Mouse (Mus musculus): ENCODE measurements at regions not wholly inside any gene's neighbourhood (a gene's known extent, or its start where the extent isn't known, plus 50 kb on each side); places are given as distances from the start of the nearest gene placed in this dataset.

DNA sequence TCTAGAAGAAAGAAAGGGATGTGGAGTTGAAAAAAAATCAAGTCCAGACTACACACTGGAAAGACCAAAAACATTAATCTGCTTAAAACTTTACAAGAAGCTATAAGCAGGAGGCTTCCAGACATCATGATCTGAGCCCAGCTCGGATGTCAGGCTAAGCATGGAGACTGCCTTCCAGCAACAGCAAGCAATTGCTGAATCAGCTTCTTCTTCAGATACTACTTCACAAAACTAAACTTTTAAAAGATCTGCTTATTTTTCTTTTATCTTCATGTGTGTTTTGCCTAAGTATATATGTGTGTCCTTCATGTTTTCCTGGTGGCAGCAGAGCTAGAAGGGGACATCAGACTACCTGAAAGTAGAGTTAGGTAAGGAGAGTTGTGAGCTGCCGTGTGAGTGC, 266.6 kb upstream of the 4930412O13Rik start:
- no peaks in the 10 kb centered on the region for H3K36me3 ChIP-seq
- WGBS: 91% methylated on average over 2 of the region's 2 CpGs
- no peak overlapping the region for H3K4me2 ChIP-seq (replicated peaks)
- no peaks in the 10 kb centered on the region for H3K27me3 ChIP-seq
- no peaks in the 10 kb centered on the region for H3K9me3 ChIP-seq
- no peak for ATAC-seq (replicated peaks)
- H3K27ac ChIP-seq (replicated peaks): no peak overlapping the region
- H3K9ac ChIP-seq (replicated peaks): no peak overlapping the region
- H3K4me1 ChIP-seq: no peaks in the 10 kb centered on the region
- H3K4me3 ChIP-seq: no peak overlapping the region

DNA sequence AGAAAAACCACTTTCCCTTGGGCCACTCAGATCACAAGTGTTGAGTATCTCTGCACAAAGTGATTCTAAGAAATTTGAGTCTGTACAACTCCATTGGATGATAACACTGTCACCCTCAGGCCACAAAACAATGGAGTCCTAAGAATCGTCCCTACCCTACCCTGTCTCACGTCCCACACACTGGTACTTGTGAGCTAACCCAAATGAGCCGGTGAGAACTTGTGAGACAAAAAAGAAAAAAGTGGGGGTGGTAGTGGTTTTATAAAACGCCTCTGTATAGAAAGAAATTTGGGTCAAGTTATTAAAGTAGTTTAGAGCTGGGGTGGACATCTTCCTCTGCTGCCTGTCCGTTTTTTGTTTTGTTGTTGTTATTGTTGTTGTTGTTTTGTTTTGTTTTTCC, 264.8 kb upstream of the 4930412O13Rik start:
- Histone ChIP-seq H3K4me3 (no peak overlapping the region), H3K9ac (replicated peaks) (no peak overlapping the region), H3K4me2 (replicated peaks) (no peak overlapping the region), H3K9me3 (no peaks in the 10 kb centered on the region), H3K4me1 (peaks cover 10% of the 10 kb centered on the region), H3K36me3 (no peaks in the 10 kb centered on the region), H3K27ac (replicated peaks) (no peak overlapping the region), H3K27me3 (no peaks in the 10 kb centered on the region)
- no peak for ATAC-seq (replicated peaks)
- WGBS: 82% methylated on average over 5 of the region's 5 CpGs

DNA sequence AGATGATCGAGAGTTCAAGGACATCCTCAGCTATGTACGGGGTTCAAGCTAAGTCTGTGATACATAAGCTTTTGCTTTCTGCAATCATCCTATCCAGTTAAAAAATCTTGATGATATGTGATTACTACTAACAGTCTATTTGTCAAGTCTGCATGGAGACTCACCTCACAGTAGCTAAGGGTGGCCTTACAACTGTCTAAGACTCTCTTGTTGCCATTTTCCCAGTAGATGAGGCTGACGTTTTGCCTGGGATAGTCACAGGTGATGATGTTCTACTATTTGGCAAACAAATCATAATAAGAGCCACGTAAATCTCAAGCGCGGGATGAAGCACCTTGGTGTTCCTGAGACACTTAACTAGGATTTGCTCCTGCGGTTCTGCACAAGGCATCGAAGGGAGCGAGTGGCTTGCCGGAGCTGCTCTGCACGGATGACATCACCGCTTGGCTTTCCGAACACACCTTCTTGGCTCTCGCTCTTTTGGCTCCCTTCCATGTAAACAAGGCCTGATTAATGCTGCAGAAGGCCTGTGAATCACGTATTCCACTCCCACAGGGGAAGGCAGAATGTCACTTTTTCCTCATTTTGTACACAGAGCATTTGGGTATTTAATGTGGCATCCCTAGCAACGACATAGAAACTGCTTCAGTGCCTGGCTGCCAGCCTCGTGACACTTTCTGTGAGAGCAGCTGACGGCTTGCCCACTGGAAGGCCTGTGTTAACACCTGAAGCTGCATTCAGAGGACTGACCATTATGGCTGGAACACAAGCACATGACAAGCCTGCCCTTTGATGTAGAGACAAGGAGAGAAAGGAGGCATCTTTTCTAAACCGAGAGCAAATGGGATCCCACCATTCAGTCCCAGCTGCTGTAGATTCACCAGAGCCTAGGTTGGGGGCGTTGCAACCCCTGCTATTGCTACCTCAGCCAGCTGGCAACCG, 260.5 kb upstream of the 4930412O13Rik start:
- Histone ChIP-seq H3K27ac (replicated peaks) (0 out of 2 replicates have a peak overlapping the region, but pooled peaks have one; percentile 9), H3K27me3 (no peaks in the 10 kb centered on the region), H3K36me3 (no peaks in the 10 kb centered on the region), H3K9ac (replicated peaks) (no peak overlapping the region), H3K4me1 (peaks cover 13% of the 10 kb centered on the region), H3K9me3 (no peaks in the 10 kb centered on the region), H3K4me3 (no peak overlapping the region), H3K4me2 (replicated peaks) (peak overlapping the region; percentile 20)
- peak; percentile 94 for ATAC-seq (replicated peaks)
- WGBS: 47% methylated on average over 21 of the region's 21 CpGs

DNA sequence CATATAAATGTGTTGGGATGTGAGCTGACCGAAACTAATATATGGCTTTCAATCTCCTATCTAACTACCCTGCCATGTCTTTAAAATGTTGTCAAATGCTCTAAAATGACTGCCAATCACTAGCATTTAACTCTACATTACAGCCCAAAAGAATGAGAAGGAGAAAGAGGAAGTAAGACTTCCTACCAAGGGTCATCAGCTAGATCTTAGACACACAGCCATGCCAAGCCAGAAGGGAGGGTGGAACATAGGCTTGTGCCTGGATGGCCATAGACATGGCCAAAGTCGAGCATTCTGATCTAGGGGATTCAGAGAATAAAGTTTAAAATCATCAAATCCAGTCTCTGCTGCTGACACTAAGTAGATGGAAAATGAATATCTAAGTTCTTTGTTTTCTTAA, 257.4 kb upstream of the 4930412O13Rik start:
- Histone ChIP-seq H3K4me3 (no peak overlapping the region), H3K27me3 (no peaks in the 10 kb centered on the region), H3K36me3 (no peaks in the 10 kb centered on the region), H3K9ac (replicated peaks) (no peak overlapping the region), H3K4me1 (peaks cover 13% of the 10 kb centered on the region), H3K4me2 (replicated peaks) (no peak overlapping the region), H3K27ac (replicated peaks) (no peak overlapping the region), H3K9me3 (no peaks in the 10 kb centered on the region)
- no peak for ATAC-seq (replicated peaks)
- WGBS: 83% methylated on average over 2 of the region's 2 CpGs

DNA sequence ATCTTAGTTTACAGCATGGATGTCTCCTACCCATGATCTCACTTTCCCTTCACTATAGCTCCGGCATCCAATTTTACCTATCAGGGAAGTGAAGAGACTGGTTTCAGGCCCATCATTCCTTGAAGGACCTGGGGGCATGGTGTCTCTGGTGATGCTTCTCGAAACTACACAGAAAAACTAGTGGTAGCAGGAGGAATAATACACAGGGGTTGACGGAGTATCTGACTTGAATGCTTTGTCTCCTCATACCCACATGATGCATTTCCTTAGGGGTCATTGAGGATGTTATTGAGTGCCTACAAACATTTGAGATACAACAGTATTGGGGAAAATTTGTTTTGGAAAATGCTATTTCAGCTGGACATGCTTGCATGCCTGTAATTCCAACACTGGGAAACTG, 253.0 kb upstream of the 4930412O13Rik start:
- H3K27ac ChIP-seq (replicated peaks): no peak overlapping the region
- no peaks in the 10 kb centered on the region for H3K27me3 ChIP-seq
- H3K36me3 ChIP-seq: no peaks in the 10 kb centered on the region
- H3K9me3 ChIP-seq: no peaks in the 10 kb centered on the region
- H3K4me3 ChIP-seq: no peak overlapping the region
- H3K9ac ChIP-seq (replicated peaks): no peak overlapping the region
- no peak overlapping the region for H3K4me2 ChIP-seq (replicated peaks)
- no peak for ATAC-seq (replicated peaks)
- peaks cover 6% of the 10 kb centered on the region for H3K4me1 ChIP-seq
- WGBS: 94% methylated on average over 3 of the region's 3 CpGs

DNA sequence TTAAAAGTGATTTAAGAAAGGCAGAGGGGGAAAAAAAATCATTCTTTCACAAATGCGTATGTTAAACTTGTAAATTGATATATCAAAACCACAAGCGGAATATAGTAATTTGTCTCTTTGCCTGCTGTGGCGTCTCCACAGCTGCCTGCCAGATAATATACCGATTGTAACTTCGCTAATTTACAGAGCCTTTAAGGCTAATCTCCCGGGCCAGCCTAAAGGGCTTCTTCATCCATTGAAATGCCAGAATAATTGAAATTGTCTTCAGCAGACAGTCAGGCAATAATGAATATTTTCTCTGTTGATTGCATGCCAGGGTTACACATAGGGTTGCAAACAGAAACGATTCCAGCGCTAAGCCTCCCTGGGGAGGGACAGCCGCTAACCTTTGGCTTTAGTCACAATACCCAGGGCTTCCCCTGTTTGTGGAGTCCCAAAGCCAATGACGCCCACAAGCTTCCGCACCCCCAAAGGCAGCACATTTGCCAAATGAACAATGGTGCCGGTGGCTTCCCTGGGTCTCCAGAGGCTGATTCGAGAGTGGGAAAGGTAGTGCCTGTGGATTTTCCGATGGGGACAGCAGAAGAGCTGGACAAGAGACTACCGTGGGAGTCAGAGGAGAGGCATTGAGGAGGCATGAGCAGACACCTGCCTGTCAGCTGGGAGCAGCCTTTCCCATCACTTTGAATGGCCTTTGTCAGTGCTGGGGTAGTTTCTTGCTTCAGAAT, 248.2 kb upstream of the 4930412O13Rik start:
- H3K4me2 ChIP-seq (replicated peaks): peak overlapping the region; percentile 35
- 8% methylated on average over 15 of the region's 15 CpGs for WGBS
- no peaks in the 10 kb centered on the region for H3K36me3 ChIP-seq
- H3K9me3 ChIP-seq: no peaks in the 10 kb centered on the region
- H3K9ac ChIP-seq (replicated peaks): peak overlapping the region; percentile 15; the same call in 1 of the 2 replicates
- no peaks in the 10 kb centered on the region for H3K27me3 ChIP-seq
- no peak overlapping the region for H3K27ac ChIP-seq (replicated peaks)
- peak overlapping the region; percentile 19; the same call in 1 of the 2 replicates for H3K4me3 ChIP-seq
- no peak for ATAC-seq (replicated peaks)
- H3K4me1 ChIP-seq: peaks cover 8% of the 10 kb centered on the region

DNA sequence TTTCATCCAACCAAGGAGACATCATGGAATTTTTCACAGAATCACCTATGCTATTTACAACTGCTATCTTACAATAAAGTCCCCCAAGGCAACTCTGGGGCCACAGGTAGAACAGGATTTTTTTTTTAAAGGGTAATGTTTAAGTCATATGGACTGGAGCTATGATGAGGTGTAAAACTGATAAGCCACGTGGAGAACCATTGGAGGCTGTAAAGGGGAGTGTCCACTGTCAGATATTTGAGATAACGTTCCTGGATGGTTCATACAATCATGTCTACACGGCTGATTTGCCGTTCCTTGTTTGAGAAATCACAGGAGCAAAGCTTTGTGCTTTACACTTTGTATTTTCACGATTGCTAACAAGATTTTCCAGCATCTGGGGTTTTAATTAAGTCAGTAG, 241.8 kb upstream of the 4930412O13Rik start:
- Histone ChIP-seq H3K9me3 (no peaks in the 10 kb centered on the region), H3K4me2 (replicated peaks) (no peak overlapping the region), H3K36me3 (no peaks in the 10 kb centered on the region), H3K4me1 (no peaks in the 10 kb centered on the region), H3K9ac (replicated peaks) (no peak overlapping the region), H3K27ac (replicated peaks) (no peak overlapping the region), H3K4me3 (no peak overlapping the region), H3K27me3 (no peaks in the 10 kb centered on the region)
- WGBS: 28% methylated on average over 5 of the region's 5 CpGs
- ATAC-seq (replicated peaks): no peak

DNA sequence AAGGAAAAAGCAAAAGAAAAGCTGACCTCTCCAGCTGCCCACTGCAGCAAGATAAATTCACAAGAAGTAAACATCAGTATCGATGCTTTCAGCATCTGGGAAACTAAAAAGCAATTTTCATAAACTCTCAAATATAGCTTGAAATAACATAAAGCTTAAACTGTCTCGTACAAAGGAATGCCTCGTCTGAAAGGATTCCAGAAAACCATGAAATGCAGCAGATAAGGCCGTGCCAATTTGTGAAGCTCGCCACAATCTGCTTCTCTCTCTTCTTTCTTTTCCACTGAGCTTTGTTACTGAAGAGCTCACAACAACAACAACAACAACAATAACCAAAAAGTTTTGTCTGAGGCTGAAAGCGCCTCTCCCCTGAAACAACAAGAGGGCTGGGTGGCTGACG, 239.4 kb upstream of the 4930412O13Rik start:
- Histone ChIP-seq H3K4me2 (replicated peaks) (no peak overlapping the region), H3K4me1 (no peaks in the 10 kb centered on the region), H3K36me3 (no peaks in the 10 kb centered on the region), H3K27me3 (no peaks in the 10 kb centered on the region), H3K4me3 (no peak overlapping the region), H3K27ac (replicated peaks) (no peak overlapping the region), H3K9ac (replicated peaks) (no peak overlapping the region), H3K9me3 (no peaks in the 10 kb centered on the region)
- ATAC-seq (replicated peaks): no peak
- 62% methylated on average over 7 of the region's 7 CpGs for WGBS

DNA sequence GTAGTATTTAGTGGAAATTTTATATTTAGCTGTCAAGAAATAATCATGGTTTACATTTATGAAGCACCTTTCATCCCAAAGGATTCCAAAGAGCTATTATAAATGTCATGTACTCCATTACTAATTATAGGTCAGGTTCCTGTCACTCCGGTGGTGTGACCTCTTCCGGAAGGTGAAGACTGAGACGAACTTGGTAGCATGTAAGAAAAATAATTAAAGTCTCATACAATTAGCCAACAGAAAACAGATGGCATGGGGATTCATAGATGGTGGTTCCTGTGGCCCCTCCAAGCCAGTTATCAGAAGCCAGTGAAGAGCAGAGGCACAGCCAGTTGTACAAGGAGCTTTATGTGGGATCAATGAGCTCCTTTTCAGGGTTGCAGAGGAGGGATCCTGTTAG, 238.6 kb upstream of the 4930412O13Rik start:
- Histone ChIP-seq H3K4me2 (replicated peaks) (no peak overlapping the region), H3K4me3 (no peak overlapping the region), H3K27ac (replicated peaks) (no peak overlapping the region), H3K9me3 (no peaks in the 10 kb centered on the region), H3K27me3 (no peaks in the 10 kb centered on the region), H3K4me1 (no peaks in the 10 kb centered on the region), H3K9ac (replicated peaks) (no peak overlapping the region), H3K36me3 (no peaks in the 10 kb centered on the region)
- WGBS: 79% methylated on average over 3 of the region's 3 CpGs
- no peak for ATAC-seq (replicated peaks)

DNA sequence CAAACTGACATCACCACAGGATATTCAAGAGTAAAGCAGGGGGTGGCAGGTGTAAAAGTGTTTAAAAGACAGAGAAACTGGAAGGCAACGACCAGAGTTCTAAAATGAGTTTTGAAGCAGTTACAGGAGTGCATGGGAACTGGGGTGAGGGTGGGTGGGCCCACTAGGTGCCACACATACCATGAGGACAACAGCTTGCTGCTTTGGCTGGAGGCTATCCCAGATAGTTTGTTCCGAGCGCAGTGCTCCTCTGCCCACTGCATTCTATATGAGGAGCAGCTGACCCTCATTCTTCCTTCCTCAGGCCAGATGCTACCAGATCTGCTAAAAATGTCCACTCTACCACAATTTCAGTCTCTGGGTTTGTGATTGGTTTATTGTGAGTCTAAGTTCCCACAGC, 234.6 kb upstream of the 4930412O13Rik start:
- WGBS: 64% methylated on average over 3 of the region's 3 CpGs
- ATAC-seq (replicated peaks): no peak
- no peak overlapping the region for H3K27ac ChIP-seq (replicated peaks)
- H3K9me3 ChIP-seq: no peaks in the 10 kb centered on the region
- no peaks in the 10 kb centered on the region for H3K4me1 ChIP-seq
- H3K36me3 ChIP-seq: no peaks in the 10 kb centered on the region
- H3K27me3 ChIP-seq: no peaks in the 10 kb centered on the region
- H3K9ac ChIP-seq (replicated peaks): no peak overlapping the region
- H3K4me2 ChIP-seq (replicated peaks): no peak overlapping the region
- H3K4me3 ChIP-seq: no peak overlapping the region

DNA sequence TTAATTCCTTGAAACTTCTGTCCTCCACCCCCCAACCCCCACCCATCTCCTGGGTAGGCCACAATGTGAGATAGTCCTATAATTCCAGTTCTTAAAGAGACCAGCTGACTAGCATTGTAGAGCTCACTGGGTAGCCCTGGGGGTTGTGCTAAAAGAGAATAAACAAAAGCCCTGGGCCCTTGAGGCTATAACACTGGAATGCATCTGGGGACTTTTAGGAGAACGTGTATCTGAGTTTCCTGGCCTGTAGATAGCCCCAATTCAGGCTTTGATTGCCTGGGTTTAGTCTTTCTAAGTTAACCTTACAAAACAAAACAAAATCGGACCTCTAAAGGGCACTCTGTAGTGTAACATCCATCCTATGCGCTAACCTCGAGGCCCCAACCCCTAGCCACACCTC, 234.1 kb upstream of the 4930412O13Rik start:
- 12% methylated on average over 4 of the region's 4 CpGs for WGBS
- Histone ChIP-seq H3K36me3 (no peaks in the 10 kb centered on the region), H3K4me2 (replicated peaks) (no peak overlapping the region), H3K4me1 (no peaks in the 10 kb centered on the region), H3K27ac (replicated peaks) (no peak overlapping the region), H3K4me3 (no peak overlapping the region), H3K9ac (replicated peaks) (no peak overlapping the region), H3K9me3 (no peaks in the 10 kb centered on the region), H3K27me3 (no peaks in the 10 kb centered on the region)
- ATAC-seq (replicated peaks): no peak

DNA sequence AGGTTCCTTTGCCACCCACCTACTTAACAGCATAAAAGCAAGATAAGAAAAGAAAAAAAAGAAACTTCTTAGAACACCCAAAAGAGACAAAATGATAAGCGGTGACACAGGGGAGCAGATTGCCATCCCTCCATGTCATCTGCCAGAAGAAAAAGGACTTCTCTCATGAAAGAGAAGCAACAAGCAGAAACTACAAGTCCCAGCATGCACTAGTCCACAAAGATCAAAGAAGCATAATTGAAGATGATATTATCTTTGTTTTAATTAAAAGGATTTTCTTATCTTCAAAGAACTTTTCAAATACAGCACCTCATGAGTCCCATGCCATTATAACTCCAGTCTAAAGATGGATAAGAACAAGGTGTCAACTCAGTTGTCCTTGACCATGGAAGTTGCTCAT, 231.0 kb upstream of the 4930412O13Rik start:
- ATAC-seq (replicated peaks): no peak
- H3K27me3 ChIP-seq: no peaks in the 10 kb centered on the region
- WGBS: 100% methylated on average over 1 of the region's 1 CpGs
- H3K9ac ChIP-seq (replicated peaks): no peak overlapping the region
- no peaks in the 10 kb centered on the region for H3K4me1 ChIP-seq
- H3K27ac ChIP-seq (replicated peaks): no peak overlapping the region
- H3K36me3 ChIP-seq: no peaks in the 10 kb centered on the region
- no peak overlapping the region for H3K4me2 ChIP-seq (replicated peaks)
- H3K4me3 ChIP-seq: no peak overlapping the region
- H3K9me3 ChIP-seq: no peaks in the 10 kb centered on the region

Data from forebrain, embryonic 15.5 days (tissue).